ENCODE assay signal across 11 mouse cellular contexts in the genomic region with DNA sequence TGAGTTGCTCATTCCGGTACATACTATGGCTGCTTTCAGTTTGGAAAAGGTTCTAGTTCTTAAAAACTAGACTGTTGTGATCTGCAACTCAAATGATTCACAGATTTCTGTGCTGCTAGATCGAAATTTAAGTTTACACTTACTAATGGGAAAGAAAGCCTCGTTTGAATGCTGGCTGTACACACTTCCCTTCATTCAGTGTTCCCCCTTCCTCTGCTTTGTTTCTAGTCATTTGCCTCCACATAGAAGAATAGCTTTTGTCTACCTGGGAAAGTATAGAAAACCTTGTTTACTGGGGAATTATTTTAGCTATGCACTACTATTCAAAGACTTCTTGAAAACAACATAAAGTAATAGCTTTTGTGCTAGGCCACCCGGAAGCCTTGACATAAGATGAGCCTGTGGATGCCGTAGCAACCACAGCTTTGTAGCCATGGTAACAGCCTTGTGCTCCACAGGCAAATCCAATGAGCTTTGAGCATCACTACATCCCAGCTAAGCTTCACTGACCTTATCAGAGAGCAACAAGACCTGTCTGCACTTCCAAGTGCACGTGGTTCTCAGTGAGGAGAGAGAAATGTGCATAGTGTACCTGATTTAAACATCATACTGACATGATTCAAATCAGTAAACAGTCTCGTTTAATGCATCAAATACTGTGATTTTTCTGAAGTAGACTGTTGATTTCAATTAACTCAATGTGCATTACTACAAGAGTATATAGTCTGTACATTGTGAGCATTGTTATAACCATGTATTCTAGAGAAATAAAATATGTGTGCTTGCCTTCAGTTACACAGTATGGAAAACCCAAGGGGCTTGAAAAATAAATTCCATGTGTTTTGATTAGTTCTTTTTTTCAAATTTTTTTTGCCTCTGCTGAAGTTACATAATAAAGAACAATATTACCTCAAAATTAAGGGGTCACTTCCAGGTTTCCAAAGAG.
DNase-seq lines count a peak whose midpoint lies in the region; ATAC-seq lines count a peak whose summit lies in the region.
"Had no signal": no experiment of that assay in that cellular context is flagged by ENCODE, and none has a peak within 500 bp of the region (broad histone marks: within the 10 kb centered on the region; RNA-seq: fewer than 3 reads in every experiment).

No protein-coding gene starts in this region.

- no peak overlapping the region for H3K9ac ChIP-seq in embryonic facial prominence, embryonic 11.5 days (replicated peaks; ENCODE audit: low read length)
- H3K9ac ChIP-seq in hindbrain, embryonic 14.5 days: no peak overlapping the region
- no peak overlapping the region for H3K9ac ChIP-seq in midbrain, embryonic 11.5 days (ENCODE audit: low read length)
- H3K9ac ChIP-seq: lung, embryonic 14.5 days had no signal

- ATAC-seq in embryonic facial prominence, embryonic 11.5 days (replicated peaks; ENCODE audit: insufficient number of reproducible peaks, low FRiP score, low TSS enrichment, low read depth): peak; percentile 84
- ATAC-seq in hindbrain, embryonic 14.5 days (ENCODE audit: low FRiP score): peak; percentile 98
- ATAC-seq in midbrain, embryonic 11.5 days (ENCODE audit: low FRiP score): peak; percentile 98
- ATAC-seq: Patski had no signal

- H3K4me3 ChIP-seq in embryonic facial prominence, embryonic 11.5 days (ENCODE audit: low read depth, low read length): no peak overlapping the region
- H3K4me3 ChIP-seq in embryonic facial prominence, embryonic 10.5 days: no peak overlapping the region
- no peak overlapping the region for H3K4me3 ChIP-seq in hindbrain, embryonic 14.5 days (replicated peaks; ENCODE audit: low read length)
- H3K4me3 ChIP-seq in midbrain, embryonic 11.5 days (ENCODE audit: low read depth, low read length): no peak overlapping the region

- intact Hi-C loops in heart, postnatal 10 days (cut with DNase I): no loop called here

- H3K4me1 ChIP-seq in embryonic facial prominence, embryonic 11.5 days (ENCODE audit: control insufficient read depth, insufficient read depth, low read length): no peaks in the 10 kb centered on the region
- no peaks in the 10 kb centered on the region for H3K4me1 ChIP-seq in embryonic facial prominence, embryonic 10.5 days
- H3K4me1 ChIP-seq in hindbrain, embryonic 14.5 days (replicated peaks; ENCODE audit: control insufficient read depth, insufficient read depth, low read length): peaks cover 9% of the 10 kb centered on the region; the same call in 1 of the 2 replicates
- H3K4me1 ChIP-seq in midbrain, embryonic 11.5 days (ENCODE audit: control insufficient read depth, insufficient read depth, low read length): peaks cover 5% of the 10 kb centered on the region

- DNase-seq in embryonic facial prominence, embryonic 11.5 days (ENCODE audit: low spot score): peak; percentile 15
- no peak for DNase-seq in embryonic facial prominence, embryonic 10.5 days (ENCODE audit: low spot score)
- peak; percentile 64 for DNase-seq in hindbrain, embryonic 14.5 days (ENCODE audit: low spot score)
- DNase-seq in midbrain, embryonic 11.5 days (ENCODE audit: low spot score, missing footprints): peak; percentile 93
- DNase-seq in right cerebral cortex, postnatal 4 days: peak; percentile 16
- DNase-seq in adrenal gland, postnatal 10 days: no peak
- DNase-seq in heart, postnatal 10 days: no peak
- DNase-seq in gastrocnemius, postnatal 4 days (ENCODE audit: low spot score in 2 of 2): no peak
- DNase-seq: heart, postnatal 14 days; lung, embryonic 14.5 days had no signal

- no peak overlapping the region for H3K4me2 ChIP-seq in embryonic facial prominence, embryonic 11.5 days (ENCODE audit: low read depth, low read length)
- H3K4me2 ChIP-seq in hindbrain, embryonic 14.5 days (replicated peaks): no peak overlapping the region
- H3K4me2 ChIP-seq in midbrain, embryonic 11.5 days: no peak overlapping the region
- H3K4me2 ChIP-seq: lung, embryonic 14.5 days had no signal

- H3K27me3 ChIP-seq in embryonic facial prominence, embryonic 11.5 days (ENCODE audit: control insufficient read depth, insufficient read depth, low read length): no peaks in the 10 kb centered on the region
- H3K27me3 ChIP-seq in embryonic facial prominence, embryonic 10.5 days (replicated peaks; ENCODE audit: low read depth, poor library complexity, severe bottlenecking): no peaks in the 10 kb centered on the region
- no peaks in the 10 kb centered on the region for H3K27me3 ChIP-seq in hindbrain, embryonic 14.5 days (ENCODE audit: control insufficient read depth, insufficient read depth, low read length)
- H3K27me3 ChIP-seq in midbrain, embryonic 11.5 days (ENCODE audit: control insufficient read depth, insufficient read depth, low read length): no peaks in the 10 kb centered on the region

- no peak overlapping the region for H3K27ac ChIP-seq in embryonic facial prominence, embryonic 11.5 days (replicated peaks; ENCODE audit: low read depth, low read length)
- no peak overlapping the region for H3K27ac ChIP-seq in embryonic facial prominence, embryonic 10.5 days (replicated peaks)
- peak overlapping the region; percentile 51 for H3K27ac ChIP-seq in hindbrain, embryonic 14.5 days
- no peak overlapping the region for H3K27ac ChIP-seq in midbrain, embryonic 11.5 days (ENCODE audit: low read depth, low read length)

- no peaks in the 10 kb centered on the region for H3K36me3 ChIP-seq in embryonic facial prominence, embryonic 11.5 days (replicated peaks; ENCODE audit: control insufficient read depth, insufficient read depth, low read depth, low read length)
- H3K36me3 ChIP-seq in embryonic facial prominence, embryonic 10.5 days (replicated peaks): no peaks in the 10 kb centered on the region
- no peaks in the 10 kb centered on the region for H3K36me3 ChIP-seq in hindbrain, embryonic 14.5 days (replicated peaks; ENCODE audit: control insufficient read depth, insufficient read depth)
- no peaks in the 10 kb centered on the region for H3K36me3 ChIP-seq in midbrain, embryonic 11.5 days (ENCODE audit: control insufficient read depth, insufficient read depth, low read length)

- 67% methylated on average over 7 of the region's 7 CpGs for WGBS in embryonic facial prominence, embryonic 11.5 days
- 59% methylated on average over 7 of the region's 7 CpGs for WGBS in embryonic facial prominence, embryonic 10.5 days
- WGBS in hindbrain, embryonic 14.5 days: 33% methylated on average over 7 of the region's 7 CpGs
- 31% methylated on average over 7 of the region's 7 CpGs for WGBS in midbrain, embryonic 11.5 days

- no peaks in the 10 kb centered on the region for H3K9me3 ChIP-seq in embryonic facial prominence, embryonic 11.5 days (replicated peaks; ENCODE audit: control insufficient read depth, low read length)
- H3K9me3 ChIP-seq in embryonic facial prominence, embryonic 10.5 days: no peaks in the 10 kb centered on the region
- no peaks in the 10 kb centered on the region for H3K9me3 ChIP-seq in hindbrain, embryonic 14.5 days (ENCODE audit: control insufficient read depth, low read length)
- H3K9me3 ChIP-seq in midbrain, embryonic 11.5 days (ENCODE audit: control insufficient read depth, low read length): no peaks in the 10 kb centered on the region

Comparison
In these comparisons a context has a peak if more than half of its experiments do, and no peak if none do; other contexts are left out.
1. DNase-seq: peak in embryonic facial prominence, embryonic 11.5 days (single experiment), hindbrain, embryonic 14.5 days (single experiment), midbrain, embryonic 11.5 days (single experiment) and right cerebral cortex, postnatal 4 days (single experiment); none in embryonic facial prominence, embryonic 10.5 days (single experiment), adrenal gland, postnatal 10 days (single experiment), heart, postnatal 10 days (0 of 2) and gastrocnemius, postnatal 4 days (0 of 2).
2. Peak in every context shown above with its lines, with median percentiles within 50 percentile points of each other: ATAC-seq.